Mouse (Mus musculus) yolk sac, embryonic 10.5 days (tissue): ENCODE data around the gene Arhgef3.

Experiments
- DNase-seq: peaks from one replicate; pipeline ENCODE4 v3.0.0-alpha.2; 2017; ENCODE audit warnings: low spot score

The Arhgef3 gene

DNA sequence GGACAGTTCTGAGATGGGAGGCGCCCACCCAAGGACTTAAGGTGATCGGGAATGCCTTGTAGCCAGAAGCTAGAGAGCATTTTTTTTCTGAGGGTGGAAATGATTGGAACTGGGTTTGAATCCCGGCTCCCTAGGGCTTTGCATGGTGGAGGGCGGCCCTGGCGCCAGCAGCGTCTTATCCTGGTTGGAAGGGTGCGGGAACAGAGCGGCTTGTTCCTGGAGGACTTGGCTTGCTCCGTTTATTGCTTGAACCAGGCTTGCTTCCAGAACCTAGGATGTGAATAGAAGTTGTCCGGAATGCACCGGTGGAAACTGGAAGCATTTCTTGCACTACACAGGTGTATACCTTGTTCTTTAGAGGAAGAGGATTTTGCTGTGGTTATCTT is 569 bp downstream of the Arhgef3 start:
- DNase-seq, result no peak

DNA sequence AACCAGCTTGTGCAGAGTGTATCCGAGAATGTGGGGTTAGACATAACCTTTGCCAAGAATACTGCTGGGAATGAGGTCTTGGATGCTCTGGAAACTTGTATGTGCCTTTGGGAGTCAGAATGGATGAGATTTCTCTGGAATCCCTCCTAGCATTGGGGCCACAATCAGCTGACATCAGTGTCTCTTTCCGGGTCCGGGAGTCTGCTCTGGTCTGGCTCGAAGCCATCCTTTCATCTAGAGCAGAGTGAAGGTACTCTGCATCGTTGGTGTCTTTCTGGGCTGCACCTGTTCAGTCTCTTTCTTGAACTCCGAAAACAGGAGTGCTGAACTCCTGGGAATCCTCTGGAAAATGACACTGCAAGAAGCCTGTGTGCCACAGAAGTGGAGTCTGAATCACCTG is 1.3 kb downstream of the Arhgef3 start:
- no peak for DNase-seq

DNA sequence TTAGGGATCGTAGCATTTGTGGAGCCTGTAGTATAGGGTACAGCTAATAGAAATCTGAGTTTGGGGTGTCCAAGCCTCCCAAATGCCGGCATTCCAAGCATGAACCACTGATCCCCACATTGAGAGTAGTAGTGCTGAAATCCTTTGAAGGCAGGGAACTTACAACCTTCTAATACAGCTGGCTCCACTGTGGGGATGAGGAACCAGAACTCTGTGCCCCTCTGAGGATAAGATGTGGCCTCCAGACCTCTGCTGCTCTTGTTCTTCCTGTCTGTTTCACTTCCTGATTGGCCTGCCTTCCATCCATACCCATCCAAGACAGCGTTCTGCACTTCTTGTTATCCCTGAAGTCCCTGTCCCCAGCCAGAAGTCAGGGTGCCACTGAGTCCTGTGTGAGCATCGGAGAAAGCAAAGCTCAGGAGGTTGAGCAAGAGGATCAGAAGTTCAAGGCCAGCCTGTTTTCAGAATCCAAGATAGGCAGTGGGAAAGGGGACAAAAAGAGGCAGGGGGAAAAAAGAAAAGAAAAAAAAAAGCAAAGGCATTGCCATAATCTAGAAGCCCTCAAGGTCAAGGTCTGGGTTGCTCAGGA is 2.0 kb downstream of the Arhgef3 start:
- DNase-seq, result no peak

DNA sequence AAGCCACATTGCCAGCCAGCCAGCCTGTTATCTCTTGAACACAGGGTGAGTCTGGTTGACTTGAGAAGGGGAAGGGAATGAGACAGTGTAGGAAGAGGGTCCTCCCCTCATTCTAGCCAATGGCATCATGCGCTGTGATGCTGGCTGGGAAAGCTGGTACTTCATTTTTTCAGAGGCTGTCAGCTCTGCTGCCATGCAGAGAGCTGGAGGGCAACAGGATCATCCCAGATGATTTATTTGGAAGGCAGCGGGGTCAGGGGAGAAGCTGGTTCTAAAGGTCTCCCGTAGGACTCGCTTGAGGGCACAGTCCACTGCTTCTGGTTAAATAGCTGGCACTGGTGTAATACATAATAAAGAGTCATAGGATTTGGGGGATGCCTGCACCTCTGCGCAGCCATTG is 3.8 kb downstream of the Arhgef3 start:
- no peak for DNase-seq

DNA sequence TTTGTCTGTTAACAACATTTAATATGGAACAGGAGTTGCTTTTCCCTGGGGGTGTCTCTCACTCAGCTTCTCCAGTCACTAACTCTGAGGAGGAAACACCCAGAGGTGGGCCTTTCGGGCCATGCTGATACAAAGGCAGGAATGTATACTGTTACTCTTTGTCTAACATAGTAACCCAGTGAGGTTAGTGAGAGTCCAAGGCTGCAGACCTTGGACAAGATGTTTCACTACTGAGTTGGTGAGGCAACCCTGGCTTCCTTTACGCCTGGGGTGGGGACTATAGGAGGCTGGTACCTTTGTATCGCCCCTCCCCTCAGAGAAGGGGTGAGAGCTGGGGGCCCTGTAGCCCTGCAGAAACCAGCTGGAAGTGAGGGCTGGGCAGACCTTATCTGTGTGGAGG is 7.9 kb downstream of the Arhgef3 start:
- DNase-seq, result no peak

DNA sequence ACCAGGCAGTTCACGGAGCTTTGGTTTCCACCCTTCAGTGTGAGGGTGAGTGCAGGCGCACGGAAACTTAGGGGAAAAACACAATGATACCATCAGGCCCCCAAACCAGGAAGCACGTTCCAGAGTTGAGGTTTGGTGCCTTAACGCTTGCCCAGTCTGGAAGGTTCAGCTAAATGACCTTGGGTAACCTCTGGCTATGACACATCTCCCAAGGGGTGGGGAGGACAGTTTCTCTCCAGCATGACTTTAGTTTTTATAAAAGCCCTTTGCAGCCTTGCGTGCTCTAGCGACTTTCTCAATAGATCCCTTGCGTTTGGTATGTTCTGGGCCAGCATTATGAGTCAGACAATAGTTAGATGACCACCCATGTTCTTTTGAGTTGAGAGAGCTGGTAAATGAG is 8.8 kb downstream of the Arhgef3 start:
- DNase-seq, result no peak

DNA sequence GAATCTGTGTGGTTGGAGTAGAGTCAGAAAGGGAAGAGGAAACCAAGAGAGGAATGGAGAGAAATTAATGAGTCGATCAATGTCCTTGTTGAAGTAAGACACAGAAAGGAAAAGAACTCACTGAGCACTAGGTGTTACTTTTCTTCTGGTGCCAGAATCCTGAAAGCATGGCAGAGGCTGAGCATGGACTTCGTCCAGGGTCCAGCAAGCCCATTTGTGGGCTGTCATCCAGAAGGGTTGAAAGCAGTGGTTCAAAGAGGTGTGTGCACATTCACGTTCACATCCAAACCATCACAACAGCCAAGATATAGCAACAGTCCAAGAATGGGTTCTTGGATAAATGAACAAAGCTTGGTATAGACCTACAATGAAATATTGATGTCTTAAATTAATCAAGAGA is 15.3 kb downstream of the Arhgef3 start:
- no peak for DNase-seq

DNA sequence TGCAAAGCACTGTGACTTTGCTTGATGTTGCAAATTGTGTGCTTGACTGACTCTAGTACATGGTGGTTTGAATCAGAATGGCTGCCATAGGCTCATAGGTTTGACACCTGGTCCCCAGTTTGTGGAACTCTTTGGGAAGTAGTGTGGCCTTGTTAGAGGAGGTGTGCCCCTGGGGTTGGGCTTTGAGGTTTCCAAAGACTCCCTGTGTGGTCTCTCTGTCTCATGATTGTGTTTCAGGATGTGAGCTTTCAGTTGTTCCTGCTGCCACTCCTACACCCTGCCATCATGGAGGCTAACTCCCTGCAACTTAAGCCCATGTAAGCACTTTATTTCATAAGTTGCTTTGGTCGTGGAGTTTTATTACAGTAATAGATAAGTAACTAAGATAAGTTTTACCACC is 16.0 kb downstream of the Arhgef3 start:
- no peak for DNase-seq

DNA sequence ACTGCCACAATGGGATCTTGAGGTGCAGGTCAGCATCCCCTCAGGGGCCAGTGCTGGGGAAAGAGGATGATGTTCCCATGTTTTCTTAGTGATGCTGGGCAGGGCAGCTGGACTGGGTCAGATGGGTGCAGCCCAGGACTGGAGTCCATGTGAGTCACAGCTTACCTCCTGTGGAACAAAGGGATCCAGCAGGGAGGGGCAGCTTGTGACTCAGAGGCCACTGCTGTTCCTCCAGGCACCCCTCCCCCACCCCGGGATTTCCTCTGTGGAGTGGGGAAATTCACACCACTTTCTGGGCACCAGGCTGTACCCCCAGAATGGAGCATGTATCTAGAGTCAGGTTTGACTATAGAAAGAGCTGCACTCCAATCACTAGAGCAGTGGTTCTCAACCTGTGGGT is 16.8 kb downstream of the Arhgef3 start:
- DNase-seq, result no peak

DNA sequence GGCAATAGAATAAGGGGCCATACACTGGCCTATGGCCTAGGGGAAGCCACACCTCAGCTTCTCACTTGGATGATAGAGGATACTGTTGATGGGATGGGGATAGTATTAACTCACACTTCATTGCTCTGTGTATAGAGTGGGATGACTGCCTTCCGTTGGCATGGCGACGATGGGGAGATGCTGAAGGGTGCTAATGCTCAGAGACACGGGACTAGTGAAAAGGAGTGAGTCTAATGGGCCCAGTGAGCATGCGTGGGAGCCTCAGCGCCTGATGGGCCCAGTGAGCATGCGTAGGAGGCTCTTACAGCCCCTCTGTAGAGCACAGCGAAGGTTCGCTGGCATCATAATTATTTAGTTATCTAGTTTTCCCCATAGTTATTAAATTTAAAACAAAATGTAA is 24.2 kb downstream of the Arhgef3 start:
- no peak for DNase-seq

DNA sequence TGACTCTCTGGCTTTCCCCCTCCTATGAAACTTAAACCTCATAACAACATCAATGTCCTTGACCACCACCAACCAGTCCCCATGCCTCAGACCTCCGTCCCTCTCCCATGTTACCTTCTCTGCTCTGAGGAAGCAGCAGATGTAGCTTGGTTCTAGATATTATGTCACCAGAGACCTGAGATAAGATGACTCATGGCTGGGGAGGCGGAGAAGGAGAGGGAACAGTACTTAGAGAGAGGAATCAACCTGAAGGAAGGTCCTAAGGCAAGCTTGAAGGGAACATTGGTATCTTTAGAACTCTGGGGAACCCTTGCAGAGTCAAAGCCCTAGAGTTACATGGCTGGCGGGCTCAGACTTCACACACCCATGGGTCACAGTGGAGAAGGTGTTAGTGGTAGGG is 25.3 kb downstream of the Arhgef3 start:
- no peak for DNase-seq

DNA sequence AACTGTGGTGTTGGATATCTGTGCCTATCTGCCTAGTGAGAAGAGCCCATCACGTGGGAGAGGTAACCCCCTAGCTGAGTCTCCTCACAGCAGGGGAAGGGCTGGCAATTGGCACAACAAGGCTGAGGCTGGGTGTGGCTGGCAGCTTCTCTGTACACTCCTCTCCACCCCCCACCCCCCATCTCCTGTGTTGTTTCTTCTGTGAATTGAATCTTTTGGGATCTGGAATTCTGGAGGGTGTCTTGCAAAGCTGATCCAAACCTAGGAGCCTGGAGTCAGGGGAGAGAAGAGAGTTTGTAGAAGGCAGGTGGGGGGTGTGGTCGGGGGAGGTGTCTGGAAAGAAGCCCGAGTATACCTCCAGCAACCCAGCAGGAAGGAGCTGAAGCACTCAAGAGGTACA is 26.8 kb downstream of the Arhgef3 start:
- no peak for DNase-seq

DNA sequence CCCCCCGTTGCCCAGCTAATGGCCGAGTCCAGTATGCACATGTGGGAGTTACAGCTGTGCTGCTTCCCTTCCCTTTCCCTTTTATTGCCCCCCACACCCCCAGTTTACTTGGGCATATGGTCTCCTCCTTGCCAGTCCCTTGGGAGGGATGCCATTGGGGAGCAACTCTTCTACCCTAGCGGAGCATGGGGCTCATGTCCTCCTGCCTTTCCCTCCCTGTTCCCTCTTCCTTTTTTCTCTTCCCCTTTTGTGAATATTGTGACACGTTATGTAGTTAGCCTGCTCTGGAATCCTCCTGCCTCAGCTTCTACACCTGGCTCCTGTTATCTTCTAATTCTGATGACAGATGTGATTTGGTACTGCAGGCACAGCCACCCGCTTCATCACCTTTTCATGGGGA is 28.0 kb downstream of the Arhgef3 start:
- no peak for DNase-seq

DNA sequence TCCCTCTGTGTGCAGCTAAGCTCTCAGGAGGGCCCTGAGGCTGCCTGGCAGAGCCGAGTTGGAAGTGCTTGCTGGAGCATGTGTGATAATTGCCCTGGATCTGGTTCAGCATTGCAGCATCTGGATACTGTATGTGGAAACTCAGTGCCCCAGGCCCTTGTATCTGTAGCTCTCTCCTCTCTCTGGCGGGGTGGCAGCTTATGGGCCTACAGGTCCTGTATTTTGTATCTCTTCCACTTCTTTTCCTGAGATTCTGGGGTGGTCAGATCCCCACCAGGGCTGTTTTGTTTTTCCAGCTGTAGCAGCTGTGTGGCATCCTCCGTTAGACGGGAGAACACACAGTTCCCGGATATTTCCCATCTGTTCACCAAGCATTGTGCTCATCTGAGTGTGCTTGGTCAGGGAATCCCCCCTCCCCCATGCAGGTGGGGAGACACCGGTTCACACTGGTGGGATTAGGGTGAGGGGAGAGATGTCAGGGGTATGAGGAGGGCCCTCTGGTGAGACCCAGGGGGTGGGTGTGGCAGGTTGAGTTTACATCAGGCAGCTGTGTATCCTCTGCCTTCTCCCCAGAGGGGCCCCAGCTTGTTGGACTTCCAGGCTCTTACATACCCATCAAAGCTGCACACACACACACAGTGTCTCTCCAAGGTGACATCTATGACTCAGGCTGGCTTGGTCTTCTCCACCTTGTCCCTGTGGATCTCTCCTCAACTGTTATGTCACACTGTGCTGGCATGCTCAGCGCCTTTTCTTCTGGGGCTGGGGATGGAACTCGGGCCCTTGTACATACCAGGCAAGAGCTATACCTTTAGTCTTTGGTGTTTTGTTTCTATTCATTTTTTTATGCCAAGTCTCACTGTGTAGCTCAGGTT is 30.7 kb downstream of the Arhgef3 start:
- no peak for DNase-seq

DNA sequence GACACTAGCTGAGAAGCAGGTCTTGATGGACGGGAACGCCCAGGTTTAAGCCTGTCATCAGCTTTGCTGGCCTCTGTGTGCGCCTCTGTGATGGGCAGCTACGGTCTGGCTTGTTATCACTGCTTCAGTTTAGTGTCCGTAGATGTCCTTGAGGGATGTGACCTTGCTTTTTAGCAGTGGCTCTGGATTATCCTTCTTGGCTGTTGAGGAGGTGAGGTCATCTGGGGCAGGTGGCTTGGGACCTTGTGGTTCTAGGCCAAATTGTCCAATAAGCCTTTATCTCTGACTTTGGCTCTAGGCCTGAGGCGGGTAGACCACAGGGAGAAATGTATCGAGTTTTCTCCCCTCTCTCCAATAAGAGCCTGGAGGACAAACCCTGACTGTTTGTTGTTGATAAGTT is 33.0 kb downstream of the Arhgef3 start:
- no peak for DNase-seq

DNA sequence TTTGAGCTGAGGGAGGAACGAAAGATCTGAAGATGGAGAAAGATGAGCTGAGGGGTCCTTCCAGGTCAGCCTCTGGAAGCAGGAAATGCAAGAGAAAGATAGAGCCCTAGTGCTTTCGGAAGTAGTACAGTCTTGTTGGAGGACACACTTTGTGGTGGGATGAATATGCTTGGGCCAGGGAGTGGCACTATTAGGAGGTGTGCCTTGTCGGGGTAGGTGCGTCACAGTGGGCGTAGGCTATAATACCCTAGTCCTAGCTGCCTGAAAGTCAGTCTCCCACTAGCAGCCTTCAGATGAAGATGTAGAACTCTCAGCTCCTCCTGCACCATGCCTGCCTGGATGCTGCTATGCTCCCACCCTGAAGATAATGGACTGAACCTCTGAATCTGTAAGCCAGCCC is 34.7 kb downstream of the Arhgef3 start:
- DNase-seq, result no peak

DNA sequence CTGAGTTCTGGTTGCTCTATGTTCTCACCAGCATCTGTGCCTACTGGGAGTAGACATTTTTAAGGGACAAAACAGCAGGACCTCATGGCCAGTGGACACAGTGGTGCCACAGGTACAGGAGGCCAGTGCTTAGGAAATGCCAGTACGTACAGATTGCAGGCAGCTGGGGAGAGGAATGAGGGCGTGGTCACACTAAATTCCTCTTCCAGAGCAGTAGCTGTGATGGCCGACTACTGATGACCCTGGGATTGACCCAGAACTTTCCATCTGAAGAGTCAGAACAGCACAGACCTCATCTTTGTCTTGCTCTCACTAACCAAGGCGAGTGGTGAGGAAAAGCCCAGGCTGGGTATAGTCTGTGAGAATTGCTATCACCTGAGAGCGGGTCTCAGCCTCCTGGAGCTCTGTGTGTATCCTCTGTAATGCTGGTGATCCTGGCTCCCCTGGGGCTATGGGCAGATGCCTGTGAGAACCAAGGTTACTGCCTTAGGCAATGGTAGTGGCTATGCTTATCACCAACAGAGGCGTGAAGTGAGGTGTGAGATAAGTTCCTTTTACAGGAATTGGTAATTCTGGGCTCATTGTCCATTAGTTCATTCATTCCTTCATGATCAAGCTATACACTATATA is 35.4 kb downstream of the Arhgef3 start:
- peak; percentile 30 for DNase-seq

DNA sequence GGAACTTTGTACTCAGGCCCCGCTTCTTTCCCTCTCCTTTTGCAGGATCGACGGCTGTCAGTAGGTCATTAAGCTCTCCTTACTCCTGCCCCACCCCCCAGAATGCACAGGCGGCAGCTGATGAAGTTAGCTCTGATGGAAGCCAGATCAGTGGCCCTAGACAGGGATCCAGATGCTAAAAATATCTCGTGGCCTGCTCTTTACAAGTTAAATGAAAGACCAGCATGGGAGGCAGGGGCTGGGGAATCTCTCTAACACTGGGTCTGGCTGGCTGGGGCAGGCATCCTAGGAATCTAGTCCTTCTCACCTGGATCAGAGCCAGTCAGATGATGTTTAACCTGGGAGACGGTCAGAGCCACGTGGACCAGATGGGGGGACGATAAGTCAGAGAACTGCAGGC is 36.7 kb downstream of the Arhgef3 start:
- peak; percentile 79 for DNase-seq

DNA sequence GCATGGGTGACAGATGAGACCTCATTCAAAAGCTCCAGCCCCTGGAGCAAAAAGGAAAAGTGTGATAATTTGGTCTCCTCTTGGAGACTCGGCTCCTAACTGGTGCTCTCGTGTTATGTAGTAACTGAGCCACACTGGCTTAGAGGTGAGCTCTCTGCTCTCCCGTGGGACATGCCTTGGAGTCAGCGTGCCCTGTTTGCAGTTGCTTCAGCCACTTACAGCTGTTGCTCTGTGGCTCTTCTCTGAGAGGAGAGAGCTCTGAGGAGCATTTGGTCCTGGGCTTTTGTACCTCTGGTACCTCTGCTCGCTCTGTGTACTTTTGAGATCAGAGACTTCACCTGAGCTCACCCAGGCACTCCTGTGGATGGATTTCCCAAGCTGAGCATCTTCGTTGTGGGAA is 40.4 kb downstream of the Arhgef3 start:
- DNase-seq, result no peak

DNA sequence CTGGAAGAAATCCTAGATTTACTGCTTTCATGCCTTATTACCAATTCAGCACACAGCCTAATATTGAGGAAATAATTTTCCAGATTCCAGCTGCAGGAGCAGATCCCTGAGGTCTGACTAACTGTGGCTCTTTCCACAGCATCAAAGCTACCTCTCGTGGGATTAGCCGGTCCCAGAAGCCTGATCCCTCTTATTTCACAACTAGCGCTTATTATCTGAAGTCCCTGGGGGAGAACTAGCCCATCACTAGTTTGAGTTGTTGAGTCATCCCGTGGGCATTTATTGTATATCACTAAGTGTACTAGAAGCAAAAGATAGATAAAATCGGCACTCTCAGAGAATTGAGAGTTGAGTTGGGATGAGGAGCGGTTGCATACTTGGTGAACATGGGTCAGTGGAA is 41.3 kb downstream of the Arhgef3 start:
- no peak for DNase-seq

DNA sequence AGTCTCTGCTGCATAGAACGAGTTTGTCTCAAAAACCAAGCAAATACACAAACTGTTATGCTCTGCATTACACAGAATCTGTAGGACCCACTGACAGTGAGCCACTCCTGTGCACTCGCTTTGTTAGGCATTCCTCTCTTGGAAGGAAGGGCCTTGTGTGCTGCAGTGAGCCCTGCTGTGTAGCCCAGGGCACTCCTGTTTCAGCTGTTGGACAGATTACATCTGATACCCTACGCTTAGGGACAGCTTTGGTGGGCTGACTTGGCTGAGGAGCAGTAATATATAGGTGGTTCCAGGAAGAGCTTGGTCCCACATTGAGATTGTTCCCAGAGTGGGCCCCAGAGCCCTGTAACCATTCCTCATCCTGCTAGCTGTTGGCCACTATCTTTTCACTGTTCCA is 43.4 kb downstream of the Arhgef3 start:
- DNase-seq, result no peak

DNA sequence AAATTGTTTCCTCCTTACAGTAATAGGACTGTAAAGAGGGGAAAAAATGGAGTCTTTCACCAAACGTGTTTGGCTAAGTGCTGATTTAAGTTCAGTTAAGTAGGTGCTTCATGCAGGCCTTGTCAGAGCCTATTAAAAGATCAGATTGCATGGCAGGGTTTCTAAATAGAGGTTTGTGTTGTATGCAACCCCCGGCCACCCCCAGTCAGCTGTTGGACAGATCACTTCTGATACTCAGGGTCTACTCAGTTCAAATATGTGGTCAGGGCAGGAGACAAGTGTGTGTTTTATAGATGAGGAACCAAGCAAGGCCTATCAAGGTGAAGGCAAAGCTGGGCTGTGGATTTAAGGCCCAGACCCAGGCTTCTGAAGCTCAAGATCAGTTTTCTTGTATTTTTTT is 44.1 kb downstream of the Arhgef3 start:
- DNase-seq, result no peak

DNA sequence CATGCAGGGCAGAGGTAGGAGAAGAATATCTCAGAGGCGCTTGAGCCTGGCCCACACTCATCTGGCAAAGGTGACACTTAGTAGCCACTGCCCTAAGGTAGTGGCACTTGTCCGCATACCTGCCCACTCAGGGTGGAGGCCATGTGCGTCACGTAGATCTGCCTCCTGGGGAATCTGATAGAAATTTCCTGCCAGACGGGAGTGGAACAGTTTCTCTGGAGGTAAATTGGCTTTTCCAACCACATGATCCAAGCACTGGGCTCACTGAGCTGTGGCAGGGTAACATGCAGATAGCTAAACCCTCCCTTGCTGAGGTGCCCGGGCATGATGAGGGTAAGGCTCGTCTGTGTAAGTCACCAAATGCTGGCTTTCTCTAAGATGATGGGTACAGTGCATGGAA is 46.1 kb downstream of the Arhgef3 start:
- no peak for DNase-seq

DNA sequence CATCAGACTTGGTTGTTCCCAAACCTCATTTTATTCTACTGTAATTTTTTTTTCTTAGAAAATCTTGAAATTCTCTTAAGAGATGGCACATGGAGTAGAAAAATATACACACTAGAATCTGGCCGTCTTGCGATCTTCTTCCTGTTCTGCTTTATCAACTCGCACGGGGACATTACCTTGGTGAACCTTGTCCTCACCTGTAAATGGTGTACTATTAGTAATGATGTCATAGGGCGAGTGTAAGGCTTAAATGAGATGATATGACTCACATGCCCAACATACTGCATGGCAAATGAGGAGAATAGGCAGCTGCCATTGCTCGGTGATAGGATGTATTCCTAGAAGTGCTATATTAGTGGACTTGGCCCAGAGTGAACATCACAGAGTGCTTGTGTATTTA is 49.9 kb downstream of the Arhgef3 start:
- DNase-seq, result no peak
